Mouse (Mus musculus) neural tube, embryonic 11.5 days (tissue): ENCODE results near the gene Prdm16. TPM values are rescaled to one million over a fixed set of nuclear protein-coding genes. Genes with fewer than 3 reads are reported as not detected.

ENCODE experiments used
- ATAC-seq: fragments of 200-750 bp; cut with Nextera tagmentation; 2 replicates; pipeline ENCODE4 v1.8.0; 2017; ENCODE audit warnings: moderate number of reproducible peaks, mild to moderate bottlenecking, moderate TSS enrichment, moderate library complexity; ENCODE audit not compliant: insufficient read depth, low FRiP score, low TSS enrichment
- DNase-seq: peaks from one replicate; pipeline ENCODE4 v3.0.0-alpha.2; 2015; ENCODE audit warnings: low spot score
- H3K27ac ChIP-seq: fragments of 300-500 bp; sonication (generic); 2 replicates; pipeline ENCODE4 v1.5.1; 2014; ENCODE audit warnings: low read depth, mild to moderate bottlenecking, low read length
- H3K27me3 ChIP-seq: fragments of 300-500 bp; sonication (generic); 2 replicates; pipeline ENCODE4 v1.6.1; 2014; ENCODE audit warnings: mild to moderate bottlenecking, low read length, mixed read lengths; ENCODE audit not compliant: control insufficient read depth, insufficient read depth
- H3K36me3 ChIP-seq: fragments of 300-500 bp; sonication (generic); 2 replicates; pipeline ENCODE4 v1.6.1; 2014; ENCODE audit warnings: mild to moderate bottlenecking, low read length, moderate library complexity, mixed read lengths; ENCODE audit not compliant: control insufficient read depth, insufficient read depth
- H3K4me1 ChIP-seq: fragments of 300-500 bp; sonication (generic); 2 replicates; pipeline ENCODE4 v1.6.1; 2014; ENCODE audit warnings: low read length, mixed read lengths; ENCODE audit not compliant: control insufficient read depth, insufficient read depth
- H3K4me2 ChIP-seq: fragments of 300-500 bp; sonication (generic); 2 replicates; pipeline ENCODE4 v1.6.1; 2014; ENCODE audit warnings: low read depth, mild to moderate bottlenecking, moderate library complexity
- H3K4me3 ChIP-seq: fragments of 300-500 bp; sonication (generic); 2 replicates; pipeline ENCODE4 v1.5.1; 2014; ENCODE audit warnings: low read depth, low read length
- H3K9ac ChIP-seq: fragments of 300-500 bp; sonication (generic); 2 replicates; pipeline ENCODE4 v1.6.1; 2014; ENCODE audit warnings: mild to moderate bottlenecking, low read length
- H3K9me3 ChIP-seq: fragments of 300-500 bp; sonication (generic); 2 replicates; pipeline ENCODE4 v1.6.1; 2016; ENCODE audit warnings: low read length; ENCODE audit not compliant: control insufficient read depth
- WGBS: fragments of 180-500 bp; shearing (Covaris S2); extraction: QIAGEN DNeasy Blood & Tissue Kit; methylation state at CpG from one replicate; pipeline ENCODE4 v1.1.7; 2014; 5-methylcytosine and 5-hydroxymethylcytosine counted together
- polyA plus RNA-seq: library from polyadenylated mRNA; unstranded; fragments of >200 nt; fragmentation: Nextera tagmentation; extraction: Ambion mirVana; gene quantifications from 2 replicates; pipeline ENCODE4 v1.2.1, GENCODE M21; 2014

The Prdm16 gene
- polyA plus RNA-seq, 1 experiment from 2014 or later, result 10.9 TPM

DNA sequence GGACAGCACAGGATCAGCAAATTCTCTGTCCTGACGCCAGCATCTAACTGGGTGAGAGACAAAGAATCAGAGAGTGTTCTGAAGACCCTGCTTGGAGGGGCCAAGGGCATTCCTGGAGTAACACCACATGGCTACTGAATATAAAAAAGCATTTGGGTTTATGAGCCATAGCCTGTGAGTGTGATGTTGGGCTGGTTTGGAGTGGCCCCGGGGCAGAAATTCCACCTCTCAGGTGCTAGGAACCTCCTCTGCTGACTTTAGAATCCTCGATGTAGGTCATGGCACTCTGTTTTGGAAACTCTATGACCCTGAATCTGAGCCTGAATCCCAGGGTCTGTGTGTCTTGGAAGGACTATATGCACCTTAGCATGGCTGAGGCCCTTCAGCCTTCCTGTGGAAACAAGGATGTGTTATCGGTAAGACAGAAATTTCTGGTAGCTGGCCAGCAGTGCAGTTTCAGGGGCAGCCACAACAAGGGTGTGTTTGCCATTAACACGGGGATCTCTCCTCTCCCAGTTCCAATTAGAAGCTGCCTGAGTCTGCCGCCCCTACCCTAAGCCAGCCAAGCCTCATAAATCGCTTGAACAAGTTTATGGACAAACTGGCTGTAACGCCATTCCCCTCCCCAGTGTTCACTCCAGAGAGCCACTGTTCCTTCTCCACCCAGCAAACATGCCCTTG lies 34.7 kb upstream of the Prdm16 start:
- H3K4me1 ChIP-seq, result peaks cover 5% of the 10 kb centered on the region; the same call in 1 of the 2 replicates
- H3K9me3 ChIP-seq, result no peaks in the 10 kb centered on the region
- H3K27me3 ChIP-seq, result no peaks in the 10 kb centered on the region
- no peak overlapping the region for H3K4me2 ChIP-seq
- 54% methylated on average over 8 of the region's 8 CpGs for WGBS
- H3K4me3 ChIP-seq, result no peak overlapping the region
- H3K27ac ChIP-seq, result no peak overlapping the region
- no peaks in the 10 kb centered on the region for H3K36me3 ChIP-seq
- no peak for DNase-seq
- no peak overlapping the region for H3K9ac ChIP-seq
- no peak for ATAC-seq

DNA sequence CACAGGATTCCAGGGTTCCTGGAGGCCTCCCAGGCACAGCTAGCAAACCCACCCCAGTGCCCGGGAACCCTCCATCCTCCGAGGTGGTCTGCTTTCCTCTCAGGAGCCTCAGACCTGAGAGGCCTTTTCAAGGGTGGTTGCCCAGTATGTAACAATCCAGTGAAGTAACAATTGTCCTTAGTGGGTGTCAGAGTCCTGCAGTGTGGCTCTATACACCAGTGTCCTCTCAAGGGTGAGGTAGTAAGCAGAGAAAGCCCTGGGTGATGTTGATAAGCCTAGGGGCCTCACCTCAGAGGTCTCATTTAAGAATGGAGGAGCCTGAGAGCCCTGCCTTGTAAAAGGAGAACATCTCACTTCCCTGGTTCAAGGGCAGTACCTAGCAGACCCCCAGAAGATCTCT lies 31.1 kb upstream of the Prdm16 start, which contains the start of gene Actrt2:
Actrt2 (minus strand) TSS at position 101 of the 400 bp plus-strand sequence.
- 90% methylated on average over 2 of the region's 2 CpGs for WGBS
- no peaks in the 10 kb centered on the region for H3K4me1 ChIP-seq
- no peaks in the 10 kb centered on the region for H3K9me3 ChIP-seq
- no peak for ATAC-seq
- H3K4me2 ChIP-seq, result no peak within 1 kb of the TSS
- DNase-seq, result no peak
- no peak within 1 kb of the TSS for H3K9ac ChIP-seq
- no peaks in the 10 kb centered on the region for H3K36me3 ChIP-seq
- no peaks in the 10 kb centered on the region for H3K27me3 ChIP-seq
- H3K27ac ChIP-seq, result no peak within 1 kb of the TSS
- no peak within 1 kb of the TSS for H3K4me3 ChIP-seq

- no peaks in the 10 kb centered on the region for H3K36me3 ChIP-seq
- no peak overlapping the region for H3K27ac ChIP-seq
- DNase-seq (no peak), ATAC-seq (no peak)
- 64% methylated on average over 12 of the region's 12 CpGs for WGBS
- no peaks in the 10 kb centered on the region for H3K27me3 ChIP-seq
- no peak overlapping the region for H3K4me2 ChIP-seq
- H3K4me3 ChIP-seq, result no peak overlapping the region
- H3K4me1 ChIP-seq, result no peaks in the 10 kb centered on the region
- no peak overlapping the region for H3K9ac ChIP-seq
- no peaks in the 10 kb centered on the region for H3K9me3 ChIP-seq
Measured at GRCm38 (mm10) chr4:154662681-154663215, 26.1 kb upstream of the Prdm16 start.

GRCm38 (mm10) chr4:154661256-154661655 lies 24.6 kb upstream of the Prdm16 start:
- no peak for ATAC-seq

GRCm38 (mm10) chr4:154660025-154660424 lies 23.4 kb upstream of the Prdm16 start:
- DNase-seq (no peak), ATAC-seq (no peak)
- Histone ChIP-seq H3K4me2 (no peak overlapping the region), H3K36me3 (no peaks in the 10 kb centered on the region), H3K4me1 (no peaks in the 10 kb centered on the region), H3K4me3 (no peak overlapping the region), H3K27ac (no peak overlapping the region), H3K9ac (no peak overlapping the region), H3K9me3 (no peaks in the 10 kb centered on the region), H3K27me3 (no peaks in the 10 kb centered on the region)

More at GRCm38 (mm10) chr4:154661256-154661655, 24.6 kb upstream of the Prdm16 start:
- H3K27ac ChIP-seq, result no peak overlapping the region
- no peak overlapping the region for H3K9ac ChIP-seq
- no peak for DNase-seq
- H3K4me2 ChIP-seq, result no peak overlapping the region
- H3K4me3 ChIP-seq, result no peak overlapping the region
- no peaks in the 10 kb centered on the region for H3K27me3 ChIP-seq
- 43% methylated on average over 6 of the region's 6 CpGs for WGBS
- no peaks in the 10 kb centered on the region for H3K4me1 ChIP-seq
- H3K36me3 ChIP-seq, result no peaks in the 10 kb centered on the region
- H3K9me3 ChIP-seq, result no peaks in the 10 kb centered on the region

- Histone ChIP-seq H3K4me3 (no peak overlapping the region), H3K27ac (no peak overlapping the region), H3K9me3 (no peaks in the 10 kb centered on the region), H3K9ac (no peak overlapping the region), H3K27me3 (no peaks in the 10 kb centered on the region), H3K36me3 (no peaks in the 10 kb centered on the region), H3K4me2 (no peak overlapping the region), H3K4me1 (peaks cover 5% of the 10 kb centered on the region; the same call in 1 of the 2 replicates)
- DNase-seq (no peak), ATAC-seq (no peak)
- WGBS, result 82% methylated on average over 15 of the region's 15 CpGs
Measured at GRCm38 (mm10) chr4:154655134-154655910, 18.6 kb upstream of the Prdm16 start.

DNA sequence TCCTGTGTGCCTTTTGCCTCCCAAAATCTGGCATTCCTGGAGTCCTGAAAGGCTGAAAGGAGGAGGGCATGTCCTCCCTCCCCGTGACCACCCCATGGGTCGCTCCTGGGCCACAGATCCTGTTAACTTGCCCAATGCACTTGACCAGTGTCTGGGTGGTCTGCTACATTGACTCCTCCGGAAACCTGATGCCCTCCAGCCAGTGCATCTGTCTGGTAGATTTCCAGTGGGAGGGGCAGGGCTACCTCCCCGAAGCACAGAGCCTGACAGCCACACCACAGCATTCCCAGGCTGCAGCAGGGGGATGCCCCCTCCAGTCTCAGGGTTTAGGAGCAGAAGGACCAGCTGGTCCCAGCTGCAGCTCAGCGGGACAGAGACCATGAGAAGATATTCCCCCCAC lies 15.8 kb upstream of the Prdm16 start:
- 19% methylated on average over 5 of the region's 5 CpGs for WGBS
- Histone ChIP-seq H3K27me3 (no peaks in the 10 kb centered on the region), H3K4me1 (peaks cover 5% of the 10 kb centered on the region; the same call in 1 of the 2 replicates), H3K9me3 (no peaks in the 10 kb centered on the region), H3K4me3 (no peak overlapping the region), H3K4me2 (no peak overlapping the region), H3K27ac (no peak overlapping the region), H3K9ac (no peak overlapping the region), H3K36me3 (no peaks in the 10 kb centered on the region)
- DNase-seq, result no peak
- no peak for ATAC-seq

GRCm38 (mm10) chr4:154649083-154649747 lies 12.5 kb upstream of the Prdm16 start:
- Histone ChIP-seq H3K27ac (no peak overlapping the region), H3K9ac (no peak overlapping the region), H3K4me3 (no peak overlapping the region), H3K27me3 (peaks cover 14% of the 10 kb centered on the region), H3K4me2 (no peak overlapping the region), H3K4me1 (peaks cover 5% of the 10 kb centered on the region; the same call in 1 of the 2 replicates), H3K9me3 (no peaks in the 10 kb centered on the region), H3K36me3 (no peaks in the 10 kb centered on the region)
- WGBS, result 76% methylated on average over 19 of the region's 19 CpGs
- DNase-seq (no peak), ATAC-seq (no peak)
